Mouse (Mus musculus): ENCODE measurements at regions not wholly inside any gene's neighbourhood (a gene's known extent, or its start where the extent isn't known, plus 50 kb on each side); places are given as distances from the start of the nearest gene placed in this dataset.
"Not testable (repeated sequence)": the region's sequence is repeated elsewhere in the genome, so short reads cannot be mapped to it uniquely, and the experiment has no call there.

- no peak for DNase-seq (ENCODE audit: low spot score in 2 of 2)
These were observed 215.4 kb upstream of the Tbl1xr1 start for GRCm38 (mm10) chr3:21860915-21861635.

DNA sequence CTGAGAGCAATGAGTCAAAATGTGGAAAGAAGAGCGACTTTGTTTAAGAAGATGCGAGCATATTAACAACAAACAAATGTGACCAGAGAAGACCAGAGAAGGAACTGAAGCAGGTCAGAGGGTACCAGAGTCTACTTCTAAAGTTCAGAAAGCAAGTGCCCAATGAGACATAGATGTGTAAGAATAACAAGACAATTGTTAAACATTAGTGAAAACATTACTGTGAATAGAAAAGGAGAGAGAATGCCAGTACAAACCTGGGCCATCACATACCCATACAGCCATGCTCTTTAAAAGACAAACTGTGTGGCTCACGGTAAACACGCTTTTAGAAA is 214.8 kb upstream of the Tbl1xr1 start:
- DNase-seq (ENCODE audit: low spot score in 2 of 2): no peak

DNA sequence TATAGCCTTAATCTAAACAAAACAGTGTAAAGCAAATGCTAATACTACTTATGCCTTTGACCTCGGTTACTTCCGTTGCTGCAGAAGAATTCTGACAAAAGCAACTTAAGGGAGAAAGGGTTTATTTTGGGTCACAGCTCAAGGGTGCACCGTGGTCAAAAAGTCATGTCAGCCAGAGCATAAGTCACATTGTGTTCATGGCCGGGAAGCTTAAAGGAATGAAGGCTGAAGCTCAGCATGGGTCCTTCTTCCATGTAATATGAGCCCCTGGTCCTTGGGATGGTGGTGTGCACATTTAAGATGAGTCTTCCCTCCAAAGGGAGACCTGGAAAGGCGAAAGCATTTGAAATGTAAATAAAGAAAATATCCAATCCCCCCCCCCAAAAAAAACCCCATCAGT is 212.1 kb upstream of the Tbl1xr1 start:
- DNase-seq (ENCODE audit: low spot score in 2 of 2): no peak

DNA sequence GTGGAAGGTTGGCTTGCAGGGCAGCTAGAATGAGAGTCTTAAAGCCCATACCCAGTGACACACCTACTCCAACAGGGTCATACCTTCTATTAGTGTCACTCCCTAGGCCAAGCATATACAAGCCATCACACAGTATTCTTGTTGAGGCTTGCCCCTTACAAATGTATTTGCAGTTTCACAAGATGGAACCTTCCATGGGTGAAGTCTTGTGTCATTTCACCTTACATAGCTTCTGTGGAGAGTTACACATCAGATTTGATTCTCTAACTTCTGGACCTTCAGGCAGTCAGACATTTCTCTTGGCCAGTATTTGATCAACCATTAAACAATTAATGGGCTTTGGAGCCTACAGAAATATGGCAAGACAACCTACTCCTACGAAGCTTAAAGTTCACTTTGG is 210.6 kb upstream of the Tbl1xr1 start:
- DNase-seq (ENCODE audit: low spot score in 2 of 2): no peak

- no peak for DNase-seq (ENCODE audit: low spot score in 2 of 2)
These were observed 198.1 kb upstream of the Tbl1xr1 start for GRCm38 (mm10) chr3:21878396-21878795.

GRCm38 (mm10) chr3:21884216-21884615 is 192.2 kb upstream of the Tbl1xr1 start:
- no peak for DNase-seq (ENCODE audit: low spot score in 2 of 2)

GRCm38 (mm10) chr3:21888710-21889109 is 187.7 kb upstream of the Tbl1xr1 start:
- DNase-seq (ENCODE audit: low spot score in 2 of 2): no peak

DNA sequence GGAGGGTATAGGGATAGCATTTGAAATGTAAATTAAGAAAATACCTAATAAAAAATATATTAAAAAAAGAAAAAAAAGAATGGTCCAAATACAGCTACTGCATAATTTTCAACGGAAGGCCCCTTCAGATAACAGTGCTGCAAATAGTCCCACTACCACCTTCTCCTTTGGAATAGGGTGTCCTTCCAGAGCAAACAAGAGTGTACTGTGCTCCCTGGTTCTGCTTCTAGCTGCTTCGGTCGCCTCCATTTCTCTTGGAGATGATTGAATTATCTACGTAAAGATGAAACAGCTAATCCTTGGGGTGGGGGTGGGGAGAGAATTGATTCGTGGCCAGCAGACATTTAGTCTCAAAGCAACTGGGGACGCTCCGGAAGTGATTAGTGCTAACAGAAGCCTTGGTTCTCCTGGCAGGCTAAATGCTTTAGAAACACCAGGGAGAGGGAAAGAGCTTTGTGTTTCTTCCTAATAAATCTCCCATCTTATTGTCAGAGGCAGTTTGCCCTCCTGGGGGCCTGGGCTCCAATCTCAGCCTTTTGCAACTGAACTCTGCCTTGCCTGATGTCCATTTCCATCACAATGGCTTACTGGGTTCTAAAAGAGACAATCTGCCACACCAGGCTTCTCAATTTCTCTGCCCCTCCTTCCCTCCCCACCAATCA is 184.5 kb upstream of the Tbl1xr1 start:
- DNase-seq (ENCODE audit: low spot score in 2 of 2): no peak

GRCm38 (mm10) chr3:21892864-21893404 is 183.5 kb upstream of the Tbl1xr1 start:
- peak; percentile 36 to 70 for DNase-seq (ENCODE audit: low spot score in 2 of 2)

- no peak for DNase-seq (ENCODE audit: low spot score in 2 of 2)
These were observed 180.9 kb upstream of the Tbl1xr1 start for GRCm38 (mm10) chr3:21895551-21895950.

GRCm38 (mm10) chr3:21898241-21898640 is 178.2 kb upstream of the Tbl1xr1 start:
- no peak for DNase-seq (ENCODE audit: low spot score in 2 of 2)

DNA sequence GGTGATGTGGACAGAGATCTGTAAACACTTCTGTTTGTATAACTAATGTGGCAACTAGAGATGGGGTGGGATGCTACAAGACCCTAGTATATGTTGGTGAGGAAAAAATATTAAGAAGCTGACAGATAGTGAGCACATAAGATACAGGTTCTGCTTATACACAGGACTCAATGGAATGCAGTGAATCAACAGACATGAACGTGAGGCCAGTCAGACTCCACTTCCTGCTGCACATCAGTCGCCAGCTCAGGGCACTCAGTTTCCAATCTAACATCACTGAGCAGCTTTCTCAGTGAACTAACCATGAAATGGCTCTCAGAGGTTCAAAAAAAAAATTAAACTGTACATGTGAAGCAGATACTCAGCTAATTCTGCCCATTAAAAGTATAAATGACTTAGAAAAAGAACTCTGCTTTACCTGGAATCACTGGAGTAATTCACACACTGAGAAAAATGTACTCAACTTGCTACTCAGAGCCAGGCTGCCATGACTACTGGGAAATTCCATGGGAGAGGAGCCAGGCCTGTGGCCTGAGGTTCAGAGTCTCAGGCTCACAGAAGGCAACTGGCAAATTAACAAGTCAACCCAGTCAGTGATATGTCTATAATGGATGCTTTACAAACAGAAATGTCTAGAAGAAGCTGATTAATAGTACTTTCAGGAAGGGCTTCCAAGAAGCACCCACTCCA is 170.9 kb upstream of the Tbl1xr1 start:
- DNase-seq (ENCODE audit: low spot score in 2 of 2): no peak

GRCm38 (mm10) chr3:21908828-21909227 is 167.6 kb upstream of the Tbl1xr1 start:
- DNase-seq (ENCODE audit: low spot score in 2 of 2): no peak

GRCm38 (mm10) chr3:21910080-21910479 is 166.4 kb upstream of the Tbl1xr1 start:
- DNase-seq (ENCODE audit: low spot score in 2 of 2): no peak

GRCm38 (mm10) chr3:21911071-21911470 is 165.4 kb upstream of the Tbl1xr1 start:
- DNase-seq (ENCODE audit: low spot score in 2 of 2): no peak

DNA sequence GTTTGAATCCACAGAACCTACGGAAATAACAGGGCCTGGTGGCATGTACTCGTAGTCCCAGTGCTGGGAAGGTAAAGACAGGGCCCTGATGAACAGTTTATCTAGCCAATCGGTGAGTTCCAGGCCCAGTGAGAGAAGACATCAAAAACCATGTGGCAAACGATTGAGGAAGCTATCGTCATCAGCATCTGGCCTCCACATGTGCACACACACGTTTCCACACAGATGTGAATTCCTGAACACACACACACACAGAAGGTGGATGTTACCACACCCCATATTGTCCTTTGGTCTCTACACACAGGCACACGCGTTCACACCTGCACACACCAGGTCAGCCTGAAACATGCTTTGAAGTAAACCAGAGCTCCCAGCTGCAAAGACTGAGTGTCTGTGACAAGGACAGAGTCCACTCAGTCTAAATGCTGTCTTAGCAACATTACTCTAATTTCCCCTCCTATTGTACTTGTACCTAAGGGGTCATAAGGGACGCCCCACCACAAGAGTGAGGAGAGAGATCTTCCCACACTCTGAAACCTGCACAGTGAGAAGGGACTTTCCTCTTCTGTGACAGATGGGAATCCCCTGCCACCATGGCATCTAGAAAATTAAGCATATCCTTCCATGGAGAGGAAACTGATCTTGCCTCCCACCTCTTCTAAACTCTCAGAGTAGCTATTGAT is 159.1 kb upstream of the Tbl1xr1 start:
- DNase-seq (ENCODE audit: low spot score in 2 of 2): no peak

DNA sequence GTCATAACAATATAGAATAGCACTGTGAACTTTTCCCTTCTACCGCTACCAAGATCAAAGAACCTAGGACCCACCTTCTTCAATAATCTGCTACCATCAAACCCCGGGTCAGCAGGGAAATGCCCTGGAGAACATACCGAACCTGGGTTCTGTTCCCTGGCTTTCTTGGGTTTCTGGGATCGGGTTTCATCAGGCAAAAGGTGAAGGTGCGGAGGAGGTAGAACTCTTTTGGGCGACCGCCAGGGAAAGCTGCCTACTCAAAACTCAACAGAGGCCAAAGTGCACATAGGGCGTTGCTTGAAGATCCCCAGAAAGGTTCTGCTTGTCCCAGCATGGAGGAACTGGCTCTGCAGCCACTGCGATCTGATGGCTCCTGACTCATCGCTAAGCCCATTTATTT is 158.0 kb upstream of the Tbl1xr1 start:
- DNase-seq (ENCODE audit: low spot score in 2 of 2): no peak

GRCm38 (mm10) chr3:21919931-21920330 is 156.5 kb upstream of the Tbl1xr1 start:
- no peak for DNase-seq (ENCODE audit: low spot score in 2 of 2)

DNA sequence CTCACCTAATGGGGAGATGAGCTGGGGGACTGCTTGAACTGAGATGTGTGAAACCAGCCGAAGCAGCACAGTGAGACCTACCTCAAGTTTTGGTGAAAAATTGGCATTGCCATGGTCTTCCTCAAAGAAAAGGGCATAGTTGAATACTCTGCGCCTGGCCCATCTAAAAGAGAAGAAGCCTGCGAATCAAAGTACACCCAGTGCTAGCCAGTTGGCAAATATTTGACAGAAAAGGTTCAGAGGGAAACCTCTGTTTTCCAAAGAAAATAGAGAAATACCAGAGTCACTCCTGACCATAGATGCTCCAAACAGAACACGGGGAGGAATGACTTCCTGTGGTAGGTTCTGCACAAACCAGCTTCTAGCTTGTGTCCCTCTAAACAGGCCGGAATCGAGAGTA is 144.5 kb upstream of the Tbl1xr1 start:
- no peak for DNase-seq (ENCODE audit: low spot score in 2 of 2)

DNA sequence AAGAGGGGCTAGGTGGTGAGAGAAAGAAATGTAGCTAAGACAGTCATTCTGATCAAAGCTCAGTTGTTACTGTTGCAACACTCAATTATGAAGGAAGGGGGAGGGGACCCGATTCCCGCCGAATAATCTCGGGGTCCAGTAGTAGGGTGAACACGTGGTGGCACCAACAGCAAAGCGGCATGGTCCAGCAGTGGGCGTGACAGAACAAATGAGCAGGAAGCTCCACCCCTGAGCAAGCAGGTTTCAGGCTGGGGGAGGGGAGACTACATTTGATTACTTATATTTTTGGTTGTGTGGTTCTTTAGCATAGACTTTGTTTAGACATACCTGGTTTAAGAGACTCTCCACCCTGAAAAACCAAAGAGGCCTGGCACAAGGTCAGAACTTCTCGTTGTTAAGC is 143.8 kb upstream of the Tbl1xr1 start:
- not testable (repeated sequence) for DNase-seq (ENCODE audit: low spot score in 2 of 2)

DNA sequence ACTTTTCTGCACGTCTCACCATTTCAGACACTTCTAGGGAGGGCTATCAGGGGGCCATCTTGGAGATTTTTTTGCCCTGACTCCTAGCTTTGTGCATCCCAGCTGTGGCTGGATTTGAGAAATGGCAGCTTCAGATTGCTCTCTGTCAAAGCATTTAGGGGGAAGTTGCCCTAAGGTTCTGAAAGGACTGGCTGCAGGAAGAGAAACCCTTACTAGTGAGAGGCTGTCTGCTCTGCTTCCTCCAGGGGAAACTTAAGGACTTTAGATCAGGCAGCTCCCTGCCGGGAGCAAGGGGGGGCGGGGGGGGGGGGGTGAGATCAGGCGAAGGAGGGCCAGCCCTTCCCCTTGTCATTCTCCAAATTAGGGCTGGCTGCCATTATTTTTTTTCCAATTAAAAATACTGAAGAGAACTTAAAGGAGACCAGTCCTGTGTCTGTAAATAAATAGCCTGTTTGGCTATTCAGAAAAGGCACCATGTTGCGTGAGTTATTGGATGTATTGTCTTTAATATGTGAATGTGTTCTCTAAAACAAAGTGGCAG is 141.7 kb upstream of the Tbl1xr1 start:
- no peak for DNase-seq (ENCODE audit: low spot score in 2 of 2)
